Mouse (Mus musculus): ENCODE results near the gene Chst8. TPM values are rescaled to one million over a fixed set of nuclear protein-coding genes. Genes with fewer than 3 reads are reported as not detected.

Gene Chst8
- polyA plus RNA-seq, 1 experiment from 2014 or later = 0.75 TPM

- no peak overlapping the region for H3K4me3 ChIP-seq (ENCODE audit: low read length)
- no peak for ATAC-seq (replicated peaks; ENCODE audit: extremely low read depth, insufficient read depth, low FRiP score)
- no peaks in the 10 kb centered on the region for H3K36me3 ChIP-seq (ENCODE audit: control insufficient read depth, insufficient read depth)
- no peaks in the 10 kb centered on the region for H3K27me3 ChIP-seq (ENCODE audit: control insufficient read depth, insufficient read depth, low read length)
- no peak overlapping the region for H3K9ac ChIP-seq (ENCODE audit: low read length)
- H3K4me2 ChIP-seq (ENCODE audit: low read depth, low read length) = no peak overlapping the region
- H3K27ac ChIP-seq (ENCODE audit: low read length) = no peak overlapping the region
- H3K4me1 ChIP-seq (ENCODE audit: control insufficient read depth, insufficient read depth, low read length) = peaks cover 5% of the 10 kb centered on the region; the same call in 1 of the 2 replicates
- 0 out of 2 replicates have a peak, but pooled peaks cover 2% of the 10 kb centered on the region for H3K9me3 ChIP-seq (replicated peaks; ENCODE audit: control insufficient read depth, low read length)
Measured at GRCm38 (mm10) chr7:34787171-34787570, 25.3 kb downstream of the Chst8 start.

GRCm38 (mm10) chr7:34785052-34785451 lies 27.5 kb downstream of the Chst8 start:
- Histone ChIP-seq H3K4me3 (ENCODE audit: low read length) (no peak overlapping the region), H3K27ac (ENCODE audit: low read length) (no peak overlapping the region), H3K36me3 (ENCODE audit: control insufficient read depth, insufficient read depth) (no peaks in the 10 kb centered on the region), H3K27me3 (ENCODE audit: control insufficient read depth, insufficient read depth, low read length) (no peaks in the 10 kb centered on the region), H3K9me3 (replicated peaks; ENCODE audit: control insufficient read depth, low read length) (peaks cover 9% of the 10 kb centered on the region), H3K4me2 (ENCODE audit: low read depth, low read length) (no peak overlapping the region), H3K9ac (ENCODE audit: low read length) (no peak overlapping the region), H3K4me1 (ENCODE audit: control insufficient read depth, insufficient read depth, low read length) (peaks cover 5% of the 10 kb centered on the region; the same call in 1 of the 2 replicates)
- ATAC-seq (replicated peaks; ENCODE audit: extremely low read depth, insufficient read depth, low FRiP score) = no peak
- WGBS = 52% methylated on average over 6 of the region's 6 CpGs

GRCm38 (mm10) chr7:34784469-34784868 lies 28.0 kb downstream of the Chst8 start:
- ATAC-seq (replicated peaks; ENCODE audit: extremely low read depth, insufficient read depth, low FRiP score) = no peak
- Histone ChIP-seq H3K36me3 (ENCODE audit: control insufficient read depth, insufficient read depth) (no peaks in the 10 kb centered on the region), H3K27me3 (ENCODE audit: control insufficient read depth, insufficient read depth, low read length) (no peaks in the 10 kb centered on the region), H3K4me3 (ENCODE audit: low read length) (no peak overlapping the region), H3K4me2 (ENCODE audit: low read depth, low read length) (no peak overlapping the region), H3K4me1 (ENCODE audit: control insufficient read depth, insufficient read depth, low read length) (peaks cover 5% of the 10 kb centered on the region; the same call in 1 of the 2 replicates), H3K9ac (ENCODE audit: low read length) (no peak overlapping the region), H3K27ac (ENCODE audit: low read length) (no peak overlapping the region), H3K9me3 (replicated peaks; ENCODE audit: control insufficient read depth, low read length) (peaks cover 9% of the 10 kb centered on the region)
- 53% methylated on average over 9 of the region's 9 CpGs for WGBS

DNA sequence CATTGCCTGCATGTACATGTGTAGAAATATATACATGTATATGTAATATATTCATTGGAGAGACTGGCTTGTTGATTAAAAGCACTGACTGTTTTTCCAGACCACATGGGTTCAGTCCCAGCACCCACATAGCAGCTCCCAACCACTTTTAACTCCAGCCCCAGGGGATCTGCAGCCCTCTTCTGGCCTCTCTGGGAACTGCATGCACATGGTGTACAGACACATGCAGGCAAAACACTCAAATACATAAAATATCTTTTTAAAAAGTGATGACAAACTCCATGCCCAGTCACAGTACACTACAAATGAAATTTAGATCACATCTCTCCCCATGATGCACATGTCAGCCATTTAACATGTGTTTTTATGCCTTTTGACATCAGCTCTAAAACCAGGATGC lies 30.5 kb downstream of the Chst8 start:
- no peak for ATAC-seq (replicated peaks; ENCODE audit: extremely low read depth, insufficient read depth, low FRiP score)

DNA sequence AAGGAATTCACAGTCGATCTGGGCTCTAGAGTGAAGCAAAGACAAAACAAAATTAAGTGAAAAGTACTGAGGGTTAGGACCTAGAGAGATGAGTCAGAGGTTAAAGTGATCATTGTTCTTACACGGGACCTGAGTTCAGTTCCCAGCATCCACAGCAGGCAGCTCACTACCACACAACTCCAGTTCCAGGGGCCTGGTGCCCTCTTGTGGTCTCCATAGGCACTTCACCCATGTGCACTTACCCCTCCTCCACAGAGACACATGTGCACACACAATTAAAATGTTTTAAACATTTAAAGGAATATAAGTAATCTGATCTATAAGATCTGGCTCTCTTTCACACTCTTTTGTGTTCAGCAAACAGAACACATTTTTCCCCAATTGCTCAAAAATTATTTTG lies 31.3 kb downstream of the Chst8 start:
- 83% methylated on average over 2 of the region's 2 CpGs for WGBS
- Histone ChIP-seq H3K36me3 (ENCODE audit: control insufficient read depth, insufficient read depth) (no peaks in the 10 kb centered on the region), H3K9me3 (replicated peaks; ENCODE audit: control insufficient read depth, low read length) (peaks cover 9% of the 10 kb centered on the region), H3K4me3 (ENCODE audit: low read length) (no peak overlapping the region), H3K4me2 (ENCODE audit: low read depth, low read length) (no peak overlapping the region), H3K27ac (ENCODE audit: low read length) (no peak overlapping the region), H3K9ac (ENCODE audit: low read length) (no peak overlapping the region), H3K4me1 (ENCODE audit: control insufficient read depth, insufficient read depth, low read length) (peaks cover 5% of the 10 kb centered on the region; the same call in 1 of the 2 replicates), H3K27me3 (ENCODE audit: control insufficient read depth, insufficient read depth, low read length) (no peaks in the 10 kb centered on the region)
- ATAC-seq (replicated peaks; ENCODE audit: extremely low read depth, insufficient read depth, low FRiP score) = no peak

More for the DNA sequence above, 30.5 kb downstream of the Chst8 start:
- Histone ChIP-seq H3K27me3 (ENCODE audit: control insufficient read depth, insufficient read depth, low read length) (no peaks in the 10 kb centered on the region), H3K9me3 (replicated peaks; ENCODE audit: control insufficient read depth, low read length) (peaks cover 9% of the 10 kb centered on the region), H3K36me3 (ENCODE audit: control insufficient read depth, insufficient read depth) (no peaks in the 10 kb centered on the region), H3K4me2 (ENCODE audit: low read depth, low read length) (no peak overlapping the region), H3K9ac (ENCODE audit: low read length) (no peak overlapping the region), H3K4me3 (ENCODE audit: low read length) (no peak overlapping the region), H3K4me1 (ENCODE audit: control insufficient read depth, insufficient read depth, low read length) (peaks cover 5% of the 10 kb centered on the region; the same call in 1 of the 2 replicates), H3K27ac (ENCODE audit: low read length) (no peak overlapping the region)

DNA sequence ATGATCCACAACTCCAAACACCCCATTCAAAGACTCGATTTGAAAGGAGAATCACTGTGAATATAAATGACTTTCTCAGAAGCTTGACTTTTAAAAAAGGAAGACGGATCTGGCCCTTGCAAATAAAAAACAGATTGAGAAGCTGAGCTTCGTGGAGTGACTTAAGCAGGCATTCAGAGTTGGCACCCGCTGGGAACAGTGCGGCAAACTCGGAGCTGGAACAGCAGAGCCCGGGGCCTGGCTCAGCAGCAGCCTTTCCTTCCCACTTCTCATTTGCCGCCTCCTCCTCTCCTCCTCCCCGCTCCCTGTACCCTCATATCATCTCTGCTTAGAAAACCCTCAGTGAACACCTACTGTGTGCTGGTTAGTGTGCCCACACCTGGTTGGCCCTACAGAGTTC lies 34.1 kb downstream of the Chst8 start:
- H3K9ac ChIP-seq (ENCODE audit: low read length) = no peak overlapping the region
- 38% methylated on average over 9 of the region's 9 CpGs for WGBS
- H3K27ac ChIP-seq (ENCODE audit: low read length) = no peak overlapping the region
- ATAC-seq (replicated peaks; ENCODE audit: extremely low read depth, insufficient read depth, low FRiP score) = no peak
- H3K9me3 ChIP-seq (replicated peaks; ENCODE audit: control insufficient read depth, low read length) = peaks cover 9% of the 10 kb centered on the region
- H3K4me3 ChIP-seq (ENCODE audit: low read length) = no peak overlapping the region
- no peaks in the 10 kb centered on the region for H3K4me1 ChIP-seq (ENCODE audit: control insufficient read depth, insufficient read depth, low read length)
- no peaks in the 10 kb centered on the region for H3K27me3 ChIP-seq (ENCODE audit: control insufficient read depth, insufficient read depth, low read length)
- H3K36me3 ChIP-seq (ENCODE audit: control insufficient read depth, insufficient read depth) = no peaks in the 10 kb centered on the region
- H3K4me2 ChIP-seq (ENCODE audit: low read depth, low read length) = no peak overlapping the region

DNA sequence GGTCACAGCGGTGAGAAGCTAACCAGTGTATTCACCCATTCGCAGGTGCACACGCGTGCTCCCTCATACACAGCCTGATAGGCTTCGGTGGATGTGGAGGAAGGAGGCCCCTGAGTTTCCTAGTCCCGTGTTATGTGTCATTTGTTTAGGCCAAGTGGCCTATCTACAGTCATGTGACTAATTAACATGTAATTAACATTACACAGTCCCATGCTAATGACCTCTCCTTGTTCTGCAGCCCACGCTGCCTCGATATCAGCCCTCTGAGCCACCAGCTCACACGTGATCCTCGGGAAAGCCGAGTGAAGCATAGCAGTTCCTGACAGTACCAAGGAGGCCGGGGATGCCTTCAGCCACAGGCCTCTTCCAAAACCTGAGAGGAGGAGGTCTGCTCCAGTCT lies 36.9 kb downstream of the Chst8 start:
- Histone ChIP-seq H3K9ac (ENCODE audit: low read length) (no peak overlapping the region), H3K9me3 (replicated peaks; ENCODE audit: control insufficient read depth, low read length) (no peaks in the 10 kb centered on the region; the same call in 1 of the 2 replicates), H3K36me3 (ENCODE audit: control insufficient read depth, insufficient read depth) (no peaks in the 10 kb centered on the region), H3K27me3 (ENCODE audit: control insufficient read depth, insufficient read depth, low read length) (no peaks in the 10 kb centered on the region), H3K27ac (ENCODE audit: low read length) (no peak overlapping the region), H3K4me3 (ENCODE audit: low read length) (no peak overlapping the region), H3K4me1 (ENCODE audit: control insufficient read depth, insufficient read depth, low read length) (no peaks in the 10 kb centered on the region), H3K4me2 (ENCODE audit: low read depth, low read length) (no peak overlapping the region)
- 81% methylated on average over 12 of the region's 12 CpGs for WGBS
- ATAC-seq (replicated peaks; ENCODE audit: extremely low read depth, insufficient read depth, low FRiP score) = no peak

- Histone ChIP-seq H3K27ac (ENCODE audit: low read length) (no peak overlapping the region), H3K4me1 (ENCODE audit: control insufficient read depth, insufficient read depth, low read length) (no peaks in the 10 kb centered on the region), H3K4me2 (ENCODE audit: low read depth, low read length) (no peak overlapping the region), H3K9ac (ENCODE audit: low read length) (no peak overlapping the region), H3K27me3 (ENCODE audit: control insufficient read depth, insufficient read depth, low read length) (no peaks in the 10 kb centered on the region), H3K36me3 (ENCODE audit: control insufficient read depth, insufficient read depth) (no peaks in the 10 kb centered on the region), H3K4me3 (ENCODE audit: low read length) (no peak overlapping the region), H3K9me3 (replicated peaks; ENCODE audit: control insufficient read depth, low read length) (no peaks in the 10 kb centered on the region)
- WGBS = 66% methylated on average over 4 of the region's 4 CpGs
- no peak for ATAC-seq (replicated peaks; ENCODE audit: extremely low read depth, insufficient read depth, low FRiP score)
Measured at GRCm38 (mm10) chr7:34774947-34775346, 37.6 kb downstream of the Chst8 start.

DNA sequence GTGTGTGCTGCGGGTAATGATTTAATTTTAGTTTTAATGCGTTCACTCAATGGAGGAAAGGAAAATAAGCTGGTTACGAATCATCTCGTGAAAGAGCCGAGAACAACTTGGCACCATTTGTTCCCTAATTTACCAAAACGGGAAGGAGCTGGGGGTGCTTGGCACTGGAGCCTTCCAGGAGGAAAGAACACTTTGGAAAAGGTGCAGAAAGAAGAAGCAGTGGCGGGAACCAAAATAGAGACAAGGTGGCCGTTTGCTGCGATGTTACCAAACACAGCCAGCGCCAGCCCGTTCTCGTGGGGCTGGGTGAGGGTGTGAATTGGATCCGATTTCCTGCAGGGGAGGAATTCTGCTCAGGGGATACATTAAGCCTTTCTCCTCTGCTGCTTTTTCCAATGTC lies 38.5 kb downstream of the Chst8 start:
- ATAC-seq (replicated peaks; ENCODE audit: extremely low read depth, insufficient read depth, low FRiP score) = no peak
- Histone ChIP-seq H3K27ac (ENCODE audit: low read length) (no peak overlapping the region), H3K4me2 (ENCODE audit: low read depth, low read length) (no peak overlapping the region), H3K9ac (ENCODE audit: low read length) (no peak overlapping the region), H3K4me1 (ENCODE audit: control insufficient read depth, insufficient read depth, low read length) (peaks cover 4% of the 10 kb centered on the region; the same call in 1 of the 2 replicates), H3K4me3 (ENCODE audit: low read length) (no peak overlapping the region), H3K27me3 (ENCODE audit: control insufficient read depth, insufficient read depth, low read length) (no peaks in the 10 kb centered on the region), H3K36me3 (ENCODE audit: control insufficient read depth, insufficient read depth) (no peaks in the 10 kb centered on the region), H3K9me3 (replicated peaks; ENCODE audit: control insufficient read depth, low read length) (no peaks in the 10 kb centered on the region)
- 23% methylated on average over 13 of the region's 13 CpGs for WGBS

Measured in heart, embryonic 16.5 days (tissue).